Mouse (Mus musculus): ENCODE results near the gene Plk4. TPM values are rescaled to one million over a fixed set of nuclear protein-coding genes. Genes with fewer than 3 reads are reported as not detected.

Plk4 gene
- polyA plus RNA-seq (2012; rRNA removed), result 35.2 and 40.1 TPM in 2 replicates

GRCm38 (mm10) chr3:40799530-40800372 lies at the start of gene Plk4:
Plk4 (plus strand) TSS chr3:40800019.
- no peak for TF ChIP-seq CTCF (IDR thresholded peaks at IDR 0.05; ENCODE audit: control insufficient read depth, insufficient read depth, insufficient replicate concordance, low read depth, low read length)
- peak; percentile 66 for TF ChIP-seq POLR2A (IDR thresholded peaks at IDR 0.05; ENCODE audit: control insufficient read depth, low read depth, low read length)
- H3K27me3 ChIP-seq (ENCODE audit: control insufficient read depth, insufficient read depth, low read length), result no peaks in the 10 kb centered on the region
- H3K36me3 ChIP-seq (ENCODE audit: control insufficient read depth, insufficient read depth, low read length), result peaks cover 1% of the 10 kb centered on the region; the same call in 1 of the 2 replicates
- peak within 1 kb of the TSS; percentile 98 for H3K4me3 ChIP-seq (ENCODE audit: control insufficient read depth, low read depth, low read length)
- H3K27ac ChIP-seq (ENCODE audit: control insufficient read depth, insufficient read depth, low read depth, low read length), result peak within 1 kb of the TSS; percentile 94
- peaks cover 2% of the 10 kb centered on the region; the same call in 1 of the 2 replicates for H3K4me1 ChIP-seq (ENCODE audit: control insufficient read depth, insufficient read depth, low read length)

- Histone ChIP-seq H3K4me1 (ENCODE audit: control insufficient read depth, insufficient read depth, low read length) (no peaks in the 10 kb centered on the region), H3K36me3 (ENCODE audit: control insufficient read depth, insufficient read depth, low read length) (peaks cover 5% of the 10 kb centered on the region), H3K27me3 (ENCODE audit: control insufficient read depth, insufficient read depth, low read length) (no peaks in the 10 kb centered on the region), H3K27ac (ENCODE audit: control insufficient read depth, insufficient read depth, low read depth, low read length) (no peak overlapping the region), H3K4me3 (ENCODE audit: control insufficient read depth, low read depth, low read length) (no peak overlapping the region)
- TF ChIP-seq CTCF (IDR thresholded peaks at IDR 0.05; ENCODE audit: control insufficient read depth, insufficient read depth, insufficient replicate concordance, low read depth, low read length) (no peak), POLR2A (IDR thresholded peaks at IDR 0.05; ENCODE audit: control insufficient read depth, low read depth, low read length) (no peak)
Observed at GRCm38 (mm10) chr3:40760746-40761145, 39.1 kb upstream of the Plk4 start.

GRCm38 (mm10) chr3:40761312-40761711 lies 38.5 kb upstream of the Plk4 start:
- Histone ChIP-seq H3K36me3 (ENCODE audit: control insufficient read depth, insufficient read depth, low read length) (peaks cover 5% of the 10 kb centered on the region), H3K27ac (ENCODE audit: control insufficient read depth, insufficient read depth, low read depth, low read length) (no peak overlapping the region), H3K4me1 (ENCODE audit: control insufficient read depth, insufficient read depth, low read length) (no peaks in the 10 kb centered on the region), H3K4me3 (ENCODE audit: control insufficient read depth, low read depth, low read length) (no peak overlapping the region), H3K27me3 (ENCODE audit: control insufficient read depth, insufficient read depth, low read length) (no peaks in the 10 kb centered on the region)
- TF ChIP-seq POLR2A (IDR thresholded peaks at IDR 0.05; ENCODE audit: control insufficient read depth, low read depth, low read length) (no peak), CTCF (IDR thresholded peaks at IDR 0.05; ENCODE audit: control insufficient read depth, insufficient read depth, insufficient replicate concordance, low read depth, low read length) (no peak)

GRCm38 (mm10) chr3:40793783-40794182 lies 6.0 kb upstream of the Plk4 start:
- no peaks in the 10 kb centered on the region for H3K27me3 ChIP-seq (ENCODE audit: control insufficient read depth, insufficient read depth, low read length)
- H3K36me3 ChIP-seq (ENCODE audit: control insufficient read depth, insufficient read depth, low read length), result no peaks in the 10 kb centered on the region; the same call in 1 of the 2 replicates
- TF ChIP-seq POLR2A (IDR thresholded peaks at IDR 0.05; ENCODE audit: control insufficient read depth, low read depth, low read length), result no peak
- no peak for TF ChIP-seq CTCF (IDR thresholded peaks at IDR 0.05; ENCODE audit: control insufficient read depth, insufficient read depth, insufficient replicate concordance, low read depth, low read length)
- peaks cover under 1% of the 10 kb centered on the region; the same call in 1 of the 2 replicates for H3K4me1 ChIP-seq (ENCODE audit: control insufficient read depth, insufficient read depth, low read length)
- no peak overlapping the region for H3K27ac ChIP-seq (ENCODE audit: control insufficient read depth, insufficient read depth, low read depth, low read length)
- H3K4me3 ChIP-seq (ENCODE audit: control insufficient read depth, low read depth, low read length), result no peak overlapping the region

- TF ChIP-seq CTCF (IDR thresholded peaks at IDR 0.05; ENCODE audit: control insufficient read depth, insufficient read depth, insufficient replicate concordance, low read depth, low read length), result no peak
- no peak for TF ChIP-seq POLR2A (IDR thresholded peaks at IDR 0.05; ENCODE audit: control insufficient read depth, low read depth, low read length)
- H3K27ac ChIP-seq (ENCODE audit: control insufficient read depth, insufficient read depth, low read depth, low read length), result no peak overlapping the region
- no peak overlapping the region for H3K4me3 ChIP-seq (ENCODE audit: control insufficient read depth, low read depth, low read length)
- H3K4me1 ChIP-seq (ENCODE audit: control insufficient read depth, insufficient read depth, low read length), result peaks cover 2% of the 10 kb centered on the region; the same call in 1 of the 2 replicates
- no peaks in the 10 kb centered on the region for H3K27me3 ChIP-seq (ENCODE audit: control insufficient read depth, insufficient read depth, low read length)
- peaks cover 1% of the 10 kb centered on the region; the same call in 1 of the 2 replicates for H3K36me3 ChIP-seq (ENCODE audit: control insufficient read depth, insufficient read depth, low read length)
Observed at GRCm38 (mm10) chr3:40798054-40798453, 1.8 kb upstream of the Plk4 start.

- TF ChIP-seq POLR2A (IDR thresholded peaks at IDR 0.05; ENCODE audit: control insufficient read depth, low read depth, low read length), result no peak
- TF ChIP-seq CTCF (IDR thresholded peaks at IDR 0.05; ENCODE audit: control insufficient read depth, insufficient read depth, insufficient replicate concordance, low read depth, low read length), result no peak; the same call in 1 of the 2 replicates
- H3K27ac ChIP-seq (ENCODE audit: control insufficient read depth, insufficient read depth, low read depth, low read length), result no peak overlapping the region
- peaks cover 1% of the 10 kb centered on the region; the same call in 1 of the 2 replicates for H3K36me3 ChIP-seq (ENCODE audit: control insufficient read depth, insufficient read depth, low read length)
- no peaks in the 10 kb centered on the region for H3K27me3 ChIP-seq (ENCODE audit: control insufficient read depth, insufficient read depth, low read length)
- H3K4me1 ChIP-seq (ENCODE audit: control insufficient read depth, insufficient read depth, low read length), result peaks cover 2% of the 10 kb centered on the region; the same call in 1 of the 2 replicates
- H3K4me3 ChIP-seq (ENCODE audit: control insufficient read depth, low read depth, low read length), result peak overlapping the region; percentile 11; the same call in 1 of the 2 replicates
Observed at GRCm38 (mm10) chr3:40798500-40798899, 1.3 kb upstream of the Plk4 start.

GRCm38 (mm10) chr3:40800373-40800823 lies 579 bp downstream of the Plk4 start:
- Histone ChIP-seq H3K27ac (ENCODE audit: control insufficient read depth, insufficient read depth, low read depth, low read length) (peak overlapping the region; percentile 94), H3K4me1 (ENCODE audit: control insufficient read depth, insufficient read depth, low read length) (peaks cover 2% of the 10 kb centered on the region; the same call in 1 of the 2 replicates), H3K27me3 (ENCODE audit: control insufficient read depth, insufficient read depth, low read length) (no peaks in the 10 kb centered on the region), H3K4me3 (ENCODE audit: control insufficient read depth, low read depth, low read length) (peak overlapping the region; percentile 98), H3K36me3 (ENCODE audit: control insufficient read depth, insufficient read depth, low read length) (peaks cover 3% of the 10 kb centered on the region)
- TF ChIP-seq CTCF (IDR thresholded peaks at IDR 0.05; ENCODE audit: control insufficient read depth, insufficient read depth, insufficient replicate concordance, low read depth, low read length) (no peak), POLR2A (IDR thresholded peaks at IDR 0.05; ENCODE audit: control insufficient read depth, low read depth, low read length) (peak; percentile 32; the same call in 1 of the 2 replicates)
